Mouse (Mus musculus) mouse trophoblast stem cell (cell line): ENCODE data around the gene Lhx3.

ENCODE experiments used
- in situ Hi-C, 2 experiments: fragments of 300-500 bp; cut with MseI, MboI; formaldehyde crosslinking; loops; 2 replicates in 1 of 2; 3 replicates in 1 of 2; pipeline ENCODE4 v1.15.1; 2025

Gene Lhx3

DNA sequence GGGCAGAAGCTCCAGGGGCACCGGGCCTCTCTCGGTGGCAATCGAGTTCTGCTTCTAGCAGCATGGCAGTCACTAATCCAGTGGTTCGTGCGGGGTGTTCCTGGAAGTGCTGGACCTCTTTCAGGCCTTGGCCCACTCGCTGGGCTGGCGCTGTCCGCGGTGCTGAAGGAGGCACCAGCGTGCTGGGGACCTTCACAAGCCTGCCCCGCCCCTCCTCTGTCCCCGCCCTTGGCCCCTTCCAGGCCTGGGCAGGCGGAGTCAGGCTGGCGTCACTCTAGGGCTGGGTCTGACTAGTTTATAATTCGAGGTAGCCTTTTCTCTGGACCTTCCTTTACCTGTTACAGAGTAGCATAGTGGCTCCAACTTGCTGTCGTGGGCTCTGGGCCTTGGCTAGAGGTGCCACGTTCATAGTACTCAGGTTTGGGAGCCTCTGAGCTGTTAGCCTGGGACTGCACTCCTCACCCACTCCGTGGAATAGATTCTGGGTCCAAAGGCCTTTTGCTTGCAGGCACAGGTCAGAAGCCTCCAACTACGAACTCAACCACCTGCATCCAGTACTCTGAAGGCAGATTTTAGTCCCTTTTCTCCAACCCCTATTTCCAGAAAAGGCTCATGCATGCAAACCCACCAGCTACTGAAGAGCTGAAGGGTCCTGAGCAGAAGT is at the start of gene Lhx3:
Gene Lhx3 (minus strand): TSS at position 164 of the 664 bp plus-strand sequence.
- in situ Hi-C loops = no loop called here

DNA sequence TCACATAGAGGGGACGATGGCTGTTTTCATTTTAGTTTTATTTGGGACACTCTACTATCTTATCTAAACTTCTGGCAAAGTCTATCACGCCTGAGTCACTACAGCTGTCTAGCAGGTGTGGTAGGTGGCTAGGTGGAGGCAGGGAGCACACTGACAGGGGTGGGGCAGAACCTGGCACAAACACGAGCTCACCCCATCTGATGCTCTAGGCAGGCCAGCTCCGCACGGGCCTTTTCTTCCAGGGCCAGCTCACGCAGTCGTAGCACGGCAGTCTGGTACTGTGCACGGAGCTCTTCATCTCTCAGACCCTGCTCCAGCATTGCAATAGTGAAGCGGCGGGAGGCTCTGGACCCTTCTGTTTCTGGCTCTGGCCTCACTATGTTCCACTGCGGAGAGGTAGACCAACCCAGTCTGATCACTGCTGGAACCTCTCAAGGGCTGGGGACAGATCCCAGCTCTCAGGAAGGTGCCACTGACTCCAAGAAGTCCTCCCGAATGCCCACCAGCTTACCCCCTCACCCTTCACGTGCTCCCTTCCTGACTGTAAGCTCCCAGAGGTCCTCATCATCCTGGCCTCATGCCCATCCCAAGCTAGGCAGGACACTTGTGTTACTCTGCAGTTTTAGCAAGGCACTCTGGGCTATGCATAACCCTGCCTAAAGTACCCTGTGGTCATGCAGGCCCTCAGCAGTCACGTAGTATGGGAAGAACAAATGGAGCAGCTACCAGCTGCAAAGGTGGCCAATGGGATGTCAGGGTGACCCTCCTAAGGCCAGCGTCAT is 49.4 kb upstream of the Lhx3 start:
- in situ Hi-C loops = loop anchor here in 1 of 2 experiments (25.0 kb wide), 1 partner anchor 95 kb away; no protein-coding TSS in a partner anchor

GRCm38 (mm10) chr2:26254816-26255215 is 46.7 kb upstream of the Lhx3 start:
- in situ Hi-C loops = loop anchor here in 1 of 2 experiments (25.0 kb wide), 1 partner anchor 93 kb away; no protein-coding TSS in a partner anchor

DNA sequence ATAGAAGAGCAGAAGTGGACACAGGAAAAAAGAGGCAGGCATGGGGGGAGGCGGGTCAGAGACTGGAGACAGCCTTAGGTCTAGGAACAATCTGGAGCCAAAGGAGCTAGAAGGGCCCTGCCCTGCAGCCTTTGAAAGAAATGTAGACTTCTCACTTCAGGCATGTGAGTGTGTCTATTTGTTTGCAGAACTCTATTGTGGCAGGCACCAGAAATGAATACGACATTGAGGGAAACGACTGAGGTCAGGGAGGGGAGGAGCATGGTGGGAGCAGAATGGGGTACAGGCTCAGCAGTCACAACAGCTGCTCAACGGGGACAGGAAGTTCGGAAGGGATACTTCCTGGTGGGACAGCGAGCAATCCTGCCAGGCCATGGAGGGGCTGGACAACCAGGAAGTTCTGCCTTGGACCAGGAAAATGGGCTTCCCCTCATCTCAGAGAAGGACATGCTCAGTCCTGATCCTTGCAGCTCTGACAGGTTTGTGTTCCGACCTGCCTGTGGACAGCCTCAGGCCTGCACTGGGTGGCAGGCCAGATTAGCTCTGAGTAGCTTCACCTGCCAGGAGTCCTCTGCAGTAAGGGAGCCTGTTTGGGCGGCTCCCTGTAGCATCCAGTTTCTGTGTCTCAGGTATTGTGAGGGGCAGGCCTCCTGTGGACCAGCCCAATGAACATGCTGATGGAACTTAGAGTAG is 44.6 kb upstream of the Lhx3 start:
- in situ Hi-C loops = loop anchor here in 1 of 2 experiments (25.0 kb wide), 1 partner anchor 90 kb away; no protein-coding TSS in a partner anchor

GRCm38 (mm10) chr2:26247531-26247930 is 39.4 kb upstream of the Lhx3 start:
- in situ Hi-C loops = no loop called here

DNA sequence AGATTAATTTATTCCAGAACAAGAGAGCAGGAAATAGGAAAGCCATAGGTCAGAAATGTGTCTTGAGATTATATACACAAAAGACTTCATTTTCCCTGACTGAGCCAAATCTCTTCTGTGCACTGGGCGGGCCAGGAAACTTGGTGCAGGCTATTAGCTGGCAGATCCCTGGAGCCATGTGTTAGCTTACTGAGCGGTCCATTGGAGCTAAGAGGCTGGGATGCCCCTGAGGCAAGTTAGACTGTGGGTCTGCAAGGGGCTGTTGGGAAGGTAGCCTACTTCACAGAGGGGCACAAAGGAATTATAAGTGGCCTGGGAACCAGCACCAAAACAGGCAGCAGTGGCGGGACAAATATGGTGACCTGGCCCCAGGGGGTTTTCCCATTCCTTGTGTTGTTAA is 32.8 kb upstream of the Lhx3 start:
- in situ Hi-C loops = no loop called here

DNA sequence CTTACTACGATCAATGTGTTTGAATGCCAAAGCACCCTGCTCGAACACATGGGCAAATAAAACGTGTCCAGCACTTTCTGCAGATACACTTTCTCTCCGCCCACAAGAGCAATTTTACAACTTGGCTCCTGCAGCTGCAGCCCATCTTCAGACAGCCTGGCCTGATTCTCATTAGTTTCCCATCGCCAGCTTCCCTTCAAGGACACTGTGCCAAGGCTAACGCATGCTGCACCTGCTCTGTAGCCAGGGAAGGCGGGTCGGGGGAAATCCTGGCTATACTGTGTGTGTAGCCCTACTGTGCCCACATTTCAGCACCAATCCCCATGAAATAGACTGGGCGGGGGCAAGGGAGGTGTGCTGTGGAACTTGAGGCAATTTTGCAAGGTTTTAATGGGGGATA is 32.2 kb upstream of the Lhx3 start:
- in situ Hi-C loops = no loop called here

GRCm38 (mm10) chr2:26237290-26237782 is 29.2 kb upstream of the Lhx3 start, which contains the start of gene Qsox2:
Qsox2 (minus strand) TSS chr2:26237525.
- in situ Hi-C loops = no loop called here

DNA sequence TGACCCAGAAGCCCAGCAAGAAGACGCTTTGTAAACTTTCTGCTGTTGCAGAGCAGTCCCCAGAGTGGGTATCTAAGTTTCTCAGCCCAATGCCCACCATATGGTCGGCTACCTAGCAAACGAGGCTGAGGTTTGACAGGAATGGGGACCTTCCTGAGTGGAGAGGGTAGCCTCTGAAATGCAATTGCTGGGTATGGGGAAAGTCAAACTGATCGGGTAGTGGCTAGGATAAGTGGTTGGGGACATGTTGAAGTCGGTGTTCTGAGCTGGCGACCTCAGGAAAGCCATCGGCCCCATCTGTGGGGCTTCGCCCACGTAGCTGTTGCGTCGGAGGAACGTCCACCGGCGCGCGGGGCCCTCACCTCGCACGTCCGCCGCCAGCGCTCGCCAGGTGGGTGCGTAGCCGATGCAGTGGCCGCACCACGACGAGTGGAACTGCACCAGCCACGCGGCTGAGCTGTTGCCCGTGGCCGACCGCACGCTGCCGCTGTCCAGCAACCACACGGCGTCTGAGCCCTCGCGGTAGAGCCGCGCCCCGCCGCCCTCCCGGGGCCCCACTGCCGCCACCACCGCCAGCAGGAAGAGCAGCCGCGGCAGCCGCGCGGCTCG is 28.7 kb upstream of the Lhx3 start:
- in situ Hi-C loops = no loop called here

GRCm38 (mm10) chr2:26234771-26235170 is 26.7 kb upstream of the Lhx3 start:
- in situ Hi-C loops = no loop called here

GRCm38 (mm10) chr2:26234253-26234652 is 26.2 kb upstream of the Lhx3 start:
- in situ Hi-C loops = no loop called here

- in situ Hi-C loops = no loop called here
Measured at GRCm38 (mm10) chr2:26231366-26231765, 23.3 kb upstream of the Lhx3 start.

- in situ Hi-C loops = no loop called here
Measured at GRCm38 (mm10) chr2:26230253-26230652, 22.2 kb upstream of the Lhx3 start.

- in situ Hi-C loops = no loop called here
Measured at GRCm38 (mm10) chr2:26227788-26228187, 19.7 kb upstream of the Lhx3 start.

DNA sequence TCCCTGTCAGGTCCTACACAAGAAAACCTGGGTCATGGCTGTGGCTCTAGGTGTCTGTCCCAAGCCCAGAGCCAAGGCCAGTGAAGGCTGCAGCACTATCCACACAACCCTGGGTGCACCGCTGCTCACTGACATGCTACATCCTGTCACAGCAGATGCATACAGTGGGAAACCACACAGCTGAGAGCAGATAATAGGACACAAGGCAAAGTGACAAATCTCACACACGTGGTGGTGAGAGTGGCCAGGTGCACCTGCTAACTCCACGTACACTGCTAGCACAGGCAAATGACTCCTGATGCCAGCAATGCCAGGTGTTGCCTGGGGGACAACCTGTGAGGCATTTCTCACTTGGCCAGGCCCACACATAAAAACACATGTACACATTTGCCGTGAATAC is 17.2 kb upstream of the Lhx3 start:
- in situ Hi-C loops = no loop called here

- in situ Hi-C loops = no loop called here
Measured at GRCm38 (mm10) chr2:26223961-26224360, 15.9 kb upstream of the Lhx3 start.

GRCm38 (mm10) chr2:26214526-26214925 is 6.4 kb upstream of the Lhx3 start:
- in situ Hi-C loops = no loop called here

DNA sequence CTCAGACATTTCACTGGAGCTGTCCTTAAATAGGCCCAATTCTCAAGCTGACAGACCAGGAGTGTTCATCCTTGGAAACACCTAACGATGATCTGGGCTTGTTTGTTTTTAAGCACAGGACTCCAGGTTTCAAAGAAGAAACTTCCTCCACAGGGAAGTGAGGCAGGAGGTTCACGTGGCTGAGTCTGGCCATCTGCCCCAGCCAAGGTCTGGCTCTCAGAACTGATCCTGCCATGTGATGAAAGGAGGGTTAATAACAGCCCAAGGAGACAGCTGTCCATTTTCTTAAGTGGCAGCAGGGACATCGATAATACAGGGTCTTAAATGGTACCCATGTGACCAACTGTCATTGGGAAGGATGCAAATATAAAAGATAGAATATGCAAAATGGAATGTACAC is 1.5 kb upstream of the Lhx3 start:
- in situ Hi-C loops = no loop called here

DNA sequence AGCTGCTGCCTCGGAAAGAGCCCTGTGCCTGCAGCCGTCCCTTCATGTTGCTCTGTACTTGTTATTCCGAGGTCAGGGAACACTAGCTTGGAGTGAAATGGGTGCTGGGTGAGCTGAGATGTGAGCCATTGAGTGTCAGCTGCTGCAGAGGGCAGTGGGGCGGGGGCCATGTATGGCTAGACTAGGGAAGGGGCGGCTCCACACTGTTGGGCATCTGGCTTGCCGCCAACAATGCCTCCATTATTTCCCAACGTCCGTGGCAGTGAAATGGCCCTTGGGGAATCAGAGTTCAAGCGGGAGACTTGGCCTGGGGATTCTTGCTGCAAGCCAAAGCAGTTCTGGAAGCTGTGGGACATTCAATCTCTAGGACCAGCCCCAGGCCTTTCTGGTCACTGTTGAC is 530 bp downstream of the Lhx3 start:
- in situ Hi-C loops = no loop called here

- in situ Hi-C loops = no loop called here
Measured at GRCm38 (mm10) chr2:26205761-26206160, 2.3 kb downstream of the Lhx3 start.

GRCm38 (mm10) chr2:26205126-26205525 is 3.0 kb downstream of the Lhx3 start:
- in situ Hi-C loops = no loop called here
